Mouse (Mus musculus): ENCODE measurements around the gene Syt1.

- TF ChIP-seq ZC3H11A (IDR thresholded peaks at IDR 0.05; ENCODE audit: borderline replicate concordance, low read depth, low read length) (no peak), ZNF384 (IDR thresholded peaks at IDR 0.05; ENCODE audit: low read depth, low read length) (no peak)
Measured at GRCm38 (mm10) chr10:108815339-108815738, 195.4 kb downstream of the Syt1 start.
